Mouse (Mus musculus): ENCODE data around the gene Hrh1.

GRCm38 (mm10) chr6:114459969-114460368 lies 62.2 kb downstream of the Hrh1 start:
- TF ChIP-seq POLR2A (IDR thresholded peaks at IDR 0.05; ENCODE audit: borderline replicate concordance, low read depth, low read length) (no peak), CTCF (IDR thresholded peaks at IDR 0.05; ENCODE audit: low read depth, low read length) (no peak)
